Mouse (Mus musculus): Measurements from ENCODE around the gene Lhpp.

- no peak for TF ChIP-seq EP300 (IDR thresholded peaks at IDR 0.05; ENCODE audit: low read depth)
- TF ChIP-seq CTCF (IDR thresholded peaks at IDR 0.05; ENCODE audit: low read depth) = no peak
Measured at GRCm38 (mm10) chr7:132619975-132620918, 9.8 kb downstream of the Lhpp start.
